Mouse (Mus musculus) embryo, embryonic 10.5 days (tissue): ENCODE measurements around the gene Vipr1.

Experiments
- DNase-seq: peaks from one replicate; pipeline ENCODE4 v3.0.0-alpha.2; 2015; ENCODE audit warnings: low spot score

Vipr1 gene

DNA sequence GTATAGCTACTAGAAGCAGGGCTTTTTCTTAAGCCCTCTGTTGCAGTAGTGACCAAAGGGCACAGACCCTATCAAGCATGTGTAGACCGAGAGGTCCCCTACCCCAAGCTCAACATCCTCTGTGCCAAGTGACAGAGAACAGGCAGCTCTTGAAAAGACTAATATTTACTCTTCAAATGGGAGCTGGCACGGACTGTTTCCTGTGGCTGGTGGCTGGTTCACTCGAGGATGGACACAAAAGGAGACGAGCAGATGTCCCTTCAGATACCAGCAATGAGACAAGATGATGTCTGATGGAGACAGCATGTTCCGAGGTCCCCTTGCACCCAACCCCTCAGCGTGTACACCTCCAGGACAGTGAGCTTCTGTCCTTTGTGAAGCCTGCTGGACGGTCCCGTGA lies 35.0 kb downstream of the Vipr1 start:
- no peak for DNase-seq

GRCm38 (mm10) chr9:121679549-121679948 lies 37.0 kb downstream of the Vipr1 start:
- DNase-seq, result peak; percentile 78

DNA sequence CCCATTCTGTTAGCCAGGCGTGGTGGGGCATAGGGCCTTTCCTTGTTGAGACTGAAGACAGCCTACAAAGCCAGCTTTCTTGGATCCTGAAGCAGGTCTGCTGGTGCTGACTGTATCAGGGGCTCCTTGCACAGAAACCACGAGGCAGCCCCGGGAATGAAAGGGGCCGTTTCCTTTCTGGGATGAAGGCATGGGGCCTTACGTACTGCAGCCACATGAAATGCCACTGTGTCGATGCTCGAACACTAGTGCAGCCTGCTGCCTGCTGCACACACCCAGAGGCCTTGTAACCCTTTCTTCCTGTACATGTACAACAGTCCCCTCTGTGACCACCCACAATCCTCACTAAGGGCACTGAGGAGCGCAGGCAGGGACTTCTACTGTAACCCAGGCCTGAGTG lies 38.7 kb downstream of the Vipr1 start:
- no peak for DNase-seq

GRCm38 (mm10) chr9:121682037-121682680 lies 39.6 kb downstream of the Vipr1 start:
- DNase-seq, result no peak

DNA sequence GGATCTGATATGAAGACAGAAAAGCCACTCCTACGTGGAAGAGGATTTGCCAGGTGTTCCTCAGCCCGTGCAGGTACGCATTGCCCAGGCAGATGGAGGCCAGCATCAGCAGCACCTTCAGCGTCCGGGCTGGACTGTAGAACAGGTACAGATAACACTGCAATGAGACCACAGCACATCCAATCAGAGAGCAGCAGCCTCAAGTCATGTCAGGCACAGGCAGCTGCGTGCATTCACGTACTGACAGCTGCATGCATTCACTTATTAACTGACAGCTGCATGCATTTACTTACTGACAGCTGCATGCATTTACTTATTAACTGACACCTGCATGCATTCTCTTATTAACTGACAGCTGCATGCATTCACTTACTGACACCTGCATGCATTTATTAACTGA lies 42.2 kb downstream of the Vipr1 start:
- no peak for DNase-seq

- no peak for DNase-seq
Observed at GRCm38 (mm10) chr9:121690200-121690651, 47.7 kb downstream of the Vipr1 start.

GRCm38 (mm10) chr9:121690734-121691133 lies 48.2 kb downstream of the Vipr1 start:
- DNase-seq, result no peak

DNA sequence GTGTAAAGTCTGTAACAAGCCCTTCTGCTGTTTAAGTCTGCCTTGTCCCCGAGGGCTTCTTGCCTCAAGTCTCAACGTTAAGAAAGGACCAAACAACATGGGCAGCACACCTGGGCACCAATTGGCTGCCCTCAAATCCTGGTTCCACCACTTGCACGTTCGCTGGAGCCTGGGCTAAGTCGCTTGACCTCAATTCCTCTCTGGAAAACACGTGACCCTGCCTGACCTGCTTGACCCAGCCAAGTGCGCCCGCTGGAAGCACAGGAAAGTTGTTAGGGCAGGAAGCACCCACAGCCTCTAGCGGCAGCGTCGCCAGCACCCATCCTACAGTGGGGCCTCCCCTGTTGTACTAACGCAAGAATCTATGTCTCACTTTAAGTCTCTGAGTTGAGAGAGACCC lies 52.2 kb downstream of the Vipr1 start:
- no peak for DNase-seq

DNA sequence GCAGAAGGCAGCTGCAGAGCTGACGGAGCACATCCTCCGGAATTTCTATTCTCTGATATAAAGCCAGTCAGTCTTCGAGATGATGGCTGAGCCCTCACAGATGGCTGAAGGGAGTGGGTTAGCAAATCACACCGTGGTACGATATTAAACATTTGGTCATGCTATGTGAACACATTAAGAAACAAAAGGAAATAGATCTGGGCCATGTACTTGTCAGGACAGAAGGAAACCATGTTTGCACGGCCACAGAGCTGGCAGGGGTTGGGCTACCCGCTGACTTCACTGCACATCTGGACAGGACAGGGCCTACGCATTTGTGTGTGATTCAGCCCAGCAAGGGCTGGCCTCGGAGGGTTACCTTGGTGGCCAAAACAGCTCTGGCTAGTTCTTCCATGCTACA lies 54.1 kb downstream of the Vipr1 start:
- DNase-seq, result no peak

- no peak for DNase-seq
Observed at GRCm38 (mm10) chr9:121697150-121698049, 54.9 kb downstream of the Vipr1 start.

DNA sequence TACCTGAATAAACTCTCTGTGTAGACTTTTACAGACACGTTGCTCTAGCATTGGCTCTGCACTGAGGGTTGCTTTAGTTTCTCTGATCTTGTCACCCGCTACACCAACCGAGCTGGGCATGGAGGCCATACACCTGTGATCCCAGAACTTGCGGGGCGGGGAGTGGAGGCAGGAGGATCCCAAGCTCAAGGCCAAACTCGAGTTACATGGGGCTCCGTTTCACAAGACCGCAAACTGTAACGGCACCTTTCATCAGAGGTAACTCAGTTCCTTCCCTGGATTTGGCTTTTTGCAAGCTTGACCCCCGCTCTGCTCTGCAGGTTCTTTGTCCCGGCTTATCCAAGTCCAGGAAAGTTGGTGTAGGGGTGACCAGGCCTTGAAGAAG lies 61.7 kb downstream of the Vipr1 start:
- DNase-seq, result no peak

DNA sequence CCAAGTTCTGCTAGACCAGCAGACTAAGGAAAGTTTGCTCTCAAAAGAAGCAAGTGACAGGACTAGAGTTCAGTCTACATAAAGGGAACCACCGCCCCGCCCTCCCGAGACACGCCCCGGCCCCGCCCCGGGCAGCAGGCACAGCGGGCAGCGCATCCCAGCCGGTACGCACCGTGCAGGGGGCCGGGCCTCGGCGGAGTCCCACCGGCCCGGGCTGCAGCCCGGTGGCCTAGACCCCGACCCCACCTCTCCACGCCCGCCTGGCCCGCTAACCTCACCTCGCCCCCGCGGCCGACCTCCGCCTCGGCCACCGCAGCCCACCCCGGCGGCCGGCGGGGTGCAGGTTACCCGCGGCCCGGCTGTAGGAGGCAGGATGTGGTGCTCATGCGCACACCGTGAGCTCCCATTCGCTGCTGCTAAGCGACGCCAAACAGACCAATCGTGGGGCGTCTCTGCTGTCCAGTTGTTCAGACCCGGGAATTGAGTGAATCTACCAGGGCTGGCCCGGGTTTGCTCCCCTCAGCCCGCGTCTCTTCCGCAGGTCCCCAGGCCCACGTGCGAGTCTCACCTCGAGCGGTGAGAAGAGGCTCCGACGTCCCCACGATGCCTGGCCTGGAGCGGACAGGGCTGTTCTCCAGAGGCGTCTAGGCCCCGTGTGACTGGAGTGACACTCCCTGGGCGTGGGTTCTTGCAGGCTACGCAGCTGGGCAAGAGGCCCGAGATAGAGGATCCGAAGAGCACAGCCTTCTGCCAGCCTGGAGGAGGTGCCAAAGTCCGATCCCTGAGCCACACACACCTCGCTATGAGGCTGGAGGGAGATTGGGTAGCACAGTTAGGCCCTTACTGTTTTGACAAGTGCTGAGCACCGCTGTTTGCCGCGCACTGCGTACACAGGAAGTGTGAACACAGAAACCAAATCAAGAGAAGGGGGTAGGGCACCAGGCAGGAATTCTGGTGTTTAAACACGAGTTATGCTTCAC lies 62.4 kb downstream of the Vipr1 start, which contains the start of gene Sec22c:
TSS of gene Sec22c (minus strand) at position 845 of the 980 bp plus-strand sequence.
- DNase-seq, result peak; percentile 94

GRCm38 (mm10) chr9:121706029-121706675 lies 63.6 kb downstream of the Vipr1 start:
- DNase-seq, result no peak

DNA sequence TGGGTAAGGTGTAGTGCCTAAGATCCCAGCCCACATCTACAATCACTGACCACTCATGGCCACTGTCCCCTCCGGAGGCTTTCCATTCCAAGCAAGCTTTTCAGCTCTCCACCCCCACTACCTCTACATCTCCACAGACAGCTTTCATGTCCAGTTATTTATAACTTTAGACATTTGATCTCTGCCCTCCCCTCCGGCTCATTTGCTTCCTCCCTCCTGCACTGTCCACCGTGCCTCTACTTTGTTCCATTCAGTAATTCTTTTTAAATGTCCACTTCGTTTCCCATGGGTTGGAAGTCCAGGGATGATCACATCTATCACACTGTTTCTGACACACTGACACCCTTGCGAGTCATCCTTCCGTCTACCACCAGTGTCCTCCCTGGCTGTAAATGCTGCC lies 65.3 kb downstream of the Vipr1 start:
- no peak for DNase-seq

DNA sequence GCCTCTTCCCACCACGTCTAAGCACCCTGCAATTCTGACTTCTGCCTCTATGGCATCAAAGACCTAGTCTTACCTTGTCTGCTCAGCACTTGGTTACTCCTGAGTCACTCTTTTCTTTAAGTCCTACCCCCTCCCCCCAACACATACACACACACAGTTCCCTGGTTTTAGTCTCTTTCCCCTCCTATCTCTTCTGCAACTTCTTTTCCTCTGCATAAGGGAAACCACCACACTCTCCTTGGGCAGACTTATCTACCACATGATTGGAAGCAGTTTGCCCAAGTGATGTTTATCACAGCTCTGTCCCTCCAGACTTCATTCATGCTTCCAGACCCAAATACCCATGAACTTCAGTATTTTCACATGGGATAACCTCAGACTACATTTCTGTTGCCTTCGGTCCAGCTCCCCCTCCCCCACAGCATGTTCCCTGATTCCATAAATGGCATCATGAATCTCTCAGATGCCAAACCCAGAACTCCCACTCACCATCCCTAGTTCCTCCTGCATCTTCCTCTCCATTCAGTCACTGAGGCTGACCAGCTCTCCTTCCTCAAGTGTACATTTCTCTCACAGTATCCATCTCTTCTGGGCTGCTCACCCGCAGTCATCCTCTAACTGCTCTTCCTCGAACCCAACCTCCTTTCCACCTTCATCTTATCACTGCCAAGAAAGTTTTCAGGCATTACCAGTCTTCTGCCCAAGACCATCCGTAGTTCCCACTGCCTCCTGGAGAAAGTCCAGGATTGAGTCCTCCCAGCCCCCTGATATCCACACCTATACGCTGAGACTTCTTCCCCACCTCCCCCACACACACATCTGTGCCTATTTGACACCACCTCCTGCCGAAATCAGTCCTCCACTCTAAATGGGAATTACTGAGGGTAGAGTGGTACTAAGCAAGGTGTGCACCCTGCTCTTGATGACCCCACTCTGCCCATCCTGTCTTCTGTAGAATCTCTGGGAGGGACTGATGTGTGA lies 66.3 kb downstream of the Vipr1 start:
- no peak for DNase-seq

- DNase-seq, result peak; percentile 100
Observed at GRCm38 (mm10) chr9:121709898-121710583, 67.5 kb downstream of the Vipr1 start, which contains the start of gene Ss18l2. Gene Ss18l2 (plus strand): TSS chr9:121710329.

DNA sequence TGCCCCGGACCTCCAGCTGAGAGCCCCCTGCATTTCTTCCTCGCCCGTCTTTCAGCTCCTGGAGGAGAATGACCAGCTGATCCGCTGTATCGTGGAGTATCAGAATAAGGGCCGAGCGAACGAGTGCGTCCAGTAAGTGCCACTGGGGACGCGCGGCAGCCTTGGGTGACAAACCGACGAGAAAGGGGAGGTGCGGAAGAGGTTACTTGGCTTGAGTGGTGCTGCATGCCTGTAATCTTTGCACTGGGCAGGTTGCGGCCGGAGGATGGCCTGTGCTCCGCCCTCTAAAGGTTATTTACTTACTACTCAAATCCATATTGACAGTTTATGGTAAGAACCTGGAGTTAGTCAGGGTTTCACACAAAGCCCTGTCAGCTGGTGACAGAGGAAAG lies 68.1 kb downstream of the Vipr1 start:
- DNase-seq, result no peak

- no peak for DNase-seq
Observed at GRCm38 (mm10) chr9:121717048-121717447, 74.5 kb downstream of the Vipr1 start.

- DNase-seq, result peak; percentile 35
Observed at GRCm38 (mm10) chr9:121718070-121718705, 75.7 kb downstream of the Vipr1 start.
